Mouse (Mus musculus) kidney, postnatal 0 days (tissue): ENCODE measurements at regions not wholly inside any gene's neighbourhood (a gene's known extent, or its start where the extent isn't known, plus 50 kb on each side); places are given as distances from the start of the nearest gene placed in this dataset.

ENCODE experiments used
- ATAC-seq: fragments of 200-750 bp; cut with Nextera tagmentation; replicated peaks from 2 replicates; pipeline ENCODE4 v1.8.0; 2017; ENCODE audit warnings: low read depth, moderate number of reproducible peaks, moderate TSS enrichment, moderate library complexity; ENCODE audit not compliant: low FRiP score
- DNase-seq: peaks from one replicate; pipeline ENCODE4 v3.0.0-alpha.2; 2016; ENCODE audit warnings: low spot score
- H3K27ac ChIP-seq: fragments of 300-500 bp; sonication (generic); 2 replicates; pipeline ENCODE4 v1.5.1; 2014; ENCODE audit warnings: mild to moderate bottlenecking
- H3K27me3 ChIP-seq: fragments of 300-500 bp; sonication (generic); 2 replicates; pipeline ENCODE4 v1.6.1; 2014; ENCODE audit warnings: low read length, mixed read lengths; ENCODE audit not compliant: insufficient read depth
- H3K36me3 ChIP-seq: fragments of 300-500 bp; sonication (generic); 2 replicates; pipeline ENCODE4 v1.6.1; 2014; ENCODE audit warnings: low read length, mixed read lengths; ENCODE audit not compliant: insufficient read depth
- H3K4me1 ChIP-seq: fragments of 300-500 bp; sonication (generic); replicated peaks from 2 replicates; pipeline ENCODE4 v1.6.1; 2014; ENCODE audit warnings: antibody characterized with exemption, low read length, mixed read lengths; ENCODE audit not compliant: insufficient read depth
- H3K4me2 ChIP-seq: fragments of 300-500 bp; sonication (generic); 2 replicates; pipeline ENCODE4 v1.6.1; 2014; ENCODE audit warnings: mild to moderate bottlenecking, low read length, moderate library complexity, mixed read lengths
- H3K4me3 ChIP-seq: fragments of 300-500 bp; sonication (generic); replicated peaks from 2 replicates; pipeline ENCODE4 v1.5.1; 2014; ENCODE audit warnings: low read depth, low read length
- H3K9ac ChIP-seq: fragments of 300-500 bp; sonication (generic); 2 replicates; pipeline ENCODE4 v1.6.1; 2014; ENCODE audit warnings: low read depth, low read length
- H3K9me3 ChIP-seq: fragments of 300-500 bp; sonication (generic); replicated peaks from 2 replicates; pipeline ENCODE4 v1.6.1; 2016; ENCODE audit warnings: low read length, inconsistent platforms, mixed read lengths
- CTCF ChIP-seq: IDR thresholded peaks from 2 replicates; pipeline ENCODE4 v1.5.1; 2016; ENCODE audit warnings: antibody characterized with exemption, low read depth, mild to moderate bottlenecking, moderate library complexity
- WGBS: fragments of 180-500 bp; shearing (Covaris S2); extraction: QIAGEN DNeasy Blood & Tissue Kit; methylation state at CpG from one replicate; pipeline ENCODE4 v1.1.7; 2014; 5-methylcytosine and 5-hydroxymethylcytosine counted together

GRCm38 (mm10) chr8:4837719-4838118 lies 58.4 kb upstream of the Shcbp1 start:
- DNase-seq, result peak; percentile 68
- ATAC-seq, result peak; percentile 90
- Histone ChIP-seq H3K4me3 (no peak overlapping the region), H3K27me3 (no peaks in the 10 kb centered on the region), H3K9me3 (no peaks in the 10 kb centered on the region), H3K9ac (no peak overlapping the region), H3K27ac (no peak overlapping the region), H3K4me1 (0 out of 2 replicates have a peak, but pooled peaks cover 3% of the 10 kb centered on the region), H3K4me2 (no peak overlapping the region), H3K36me3 (no peaks in the 10 kb centered on the region)
- no peak for TF ChIP-seq CTCF
- WGBS, result 42% methylated on average over 2 of the region's 2 CpGs

GRCm38 (mm10) chr8:4836651-4837050 lies 57.3 kb upstream of the Shcbp1 start:
- Histone ChIP-seq H3K4me2 (no peak overlapping the region), H3K36me3 (no peaks in the 10 kb centered on the region), H3K9me3 (no peaks in the 10 kb centered on the region), H3K4me1 (0 out of 2 replicates have a peak, but pooled peaks cover 3% of the 10 kb centered on the region), H3K9ac (no peak overlapping the region), H3K27me3 (no peaks in the 10 kb centered on the region), H3K4me3 (no peak overlapping the region), H3K27ac (no peak overlapping the region)
- DNase-seq, result no peak
- ATAC-seq, result peak; percentile 37; the same call in 1 of the 2 replicates
- no peak for TF ChIP-seq CTCF
- WGBS, result 66% methylated on average over 2 of the region's 2 CpGs
